Mouse (Mus musculus) hindbrain, embryonic 14.5 days (tissue): Measurements from ENCODE around the gene Ncam1. TPM values are rescaled to one million over a fixed set of nuclear protein-coding genes. Genes with fewer than 3 reads are reported as not detected.

Experiments
- ATAC-seq: fragments of 200-750 bp; cut with Nextera tagmentation; 2 replicates; pipeline ENCODE4 v1.8.0; 2017; ENCODE audit warnings: moderate number of reproducible peaks, mild to moderate bottlenecking, moderate TSS enrichment, moderate library complexity; ENCODE audit not compliant: low FRiP score
- DNase-seq: peaks from one replicate; pipeline ENCODE4 v3.0.0-alpha.2; 2015; ENCODE audit warnings: low spot score
- H3K27ac ChIP-seq: fragments of 300-500 bp; sonication (generic); 2 replicates; pipeline ENCODE4 v1.5.1; 2014; ENCODE audit warnings: mild to moderate bottlenecking, moderate library complexity
- H3K27me3 ChIP-seq: fragments of 300-500 bp; sonication (generic); 2 replicates; pipeline ENCODE4 v1.6.1; 2014; ENCODE audit warnings: mild to moderate bottlenecking, low read length, mixed read lengths; ENCODE audit not compliant: control insufficient read depth, insufficient read depth
- H3K36me3 ChIP-seq: fragments of 300-500 bp; sonication (generic); replicated peaks from 2 replicates; pipeline ENCODE4 v1.6.1; 2014; ENCODE audit not compliant: control insufficient read depth, insufficient read depth
- H3K4me1 ChIP-seq: fragments of 300-500 bp; sonication (generic); replicated peaks from 2 replicates; pipeline ENCODE4 v1.6.1; 2014; ENCODE audit warnings: antibody characterized with exemption, low read length, mixed read lengths; ENCODE audit not compliant: control insufficient read depth, insufficient read depth
- H3K4me2 ChIP-seq: fragments of 300-500 bp; sonication (generic); replicated peaks from 2 replicates; pipeline ENCODE4 v1.6.1; 2014; ENCODE audit warnings: mild to moderate bottlenecking, moderate library complexity
- H3K4me3 ChIP-seq: fragments of 300-500 bp; sonication (generic); replicated peaks from 2 replicates; pipeline ENCODE4 v1.5.1; 2014; ENCODE audit warnings: mild to moderate bottlenecking, low read length
- H3K9ac ChIP-seq: fragments of 300-500 bp; sonication (generic); 2 replicates; pipeline ENCODE4 v1.6.1; 2014
- H3K9me3 ChIP-seq: fragments of 300-500 bp; sonication (generic); 2 replicates; pipeline ENCODE4 v1.6.1; 2016; ENCODE audit warnings: low read length; ENCODE audit not compliant: control insufficient read depth
- WGBS: fragments of 180-500 bp; shearing (Covaris S2); extraction: QIAGEN DNeasy Blood & Tissue Kit; methylation state at CpG from one replicate; pipeline ENCODE4 v1.1.7; 2014; 5-methylcytosine and 5-hydroxymethylcytosine counted together
- polyA plus RNA-seq: library from polyadenylated mRNA; unstranded; fragments of >200 nt; fragmentation: Nextera tagmentation; extraction: Ambion mirVana; gene quantifications from 2 replicates; pipeline ENCODE4 v1.2.1, GENCODE M21; 2014

The Ncam1 gene
- polyA plus RNA-seq, 1 experiment from 2014 or later, result 349 TPM

GRCm38 (mm10) chr9:49527340-49527739 is 271.4 kb downstream of the Ncam1 start:
- DNase-seq (no peak), ATAC-seq (no peak)
- 41% methylated on average over 8 of the region's 8 CpGs for WGBS
- Histone ChIP-seq H3K4me2 (no peak overlapping the region), H3K9me3 (no peaks in the 10 kb centered on the region), H3K4me3 (no peak overlapping the region), H3K36me3 (peaks cover 58% of the 10 kb centered on the region), H3K27ac (peak overlapping the region; percentile 47), H3K4me1 (peaks cover 14% of the 10 kb centered on the region; the same call in 1 of the 2 replicates), H3K9ac (no peak overlapping the region), H3K27me3 (no peaks in the 10 kb centered on the region)

GRCm38 (mm10) chr9:49524721-49525120 is 274.0 kb downstream of the Ncam1 start:
- peaks cover 14% of the 10 kb centered on the region; the same call in 1 of the 2 replicates for H3K4me1 ChIP-seq
- WGBS, result 67% methylated on average over 9 of the region's 9 CpGs
- H3K9me3 ChIP-seq, result no peaks in the 10 kb centered on the region
- H3K4me3 ChIP-seq, result no peak overlapping the region
- H3K27ac ChIP-seq, result no peak overlapping the region
- H3K4me2 ChIP-seq, result no peak overlapping the region
- DNase-seq (no peak), ATAC-seq (no peak)
- peaks cover 59% of the 10 kb centered on the region for H3K36me3 ChIP-seq
- H3K27me3 ChIP-seq, result no peaks in the 10 kb centered on the region
- no peak overlapping the region for H3K9ac ChIP-seq

- no peak for ATAC-seq
- 0 out of 2 replicates have a peak, but pooled peaks cover 8% of the 10 kb centered on the region for H3K4me1 ChIP-seq
These were observed 274.8 kb downstream of the Ncam1 start for GRCm38 (mm10) chr9:49523881-49524280.

GRCm38 (mm10) chr9:49514306-49514705 is 284.4 kb downstream of the Ncam1 start:
- H3K4me2 ChIP-seq, result no peak overlapping the region
- no peaks in the 10 kb centered on the region for H3K4me1 ChIP-seq
- no peaks in the 10 kb centered on the region for H3K9me3 ChIP-seq
- H3K27me3 ChIP-seq, result no peaks in the 10 kb centered on the region
- no peak for DNase-seq
- 73% methylated on average over 2 of the region's 2 CpGs for WGBS
- peaks cover 90% of the 10 kb centered on the region for H3K36me3 ChIP-seq
- no peak for ATAC-seq
- H3K9ac ChIP-seq, result no peak overlapping the region
- no peak overlapping the region for H3K27ac ChIP-seq
- no peak overlapping the region for H3K4me3 ChIP-seq

More at GRCm38 (mm10) chr9:49523881-49524280, 274.8 kb downstream of the Ncam1 start:
- no peaks in the 10 kb centered on the region for H3K9me3 ChIP-seq
- H3K4me2 ChIP-seq, result no peak overlapping the region
- H3K36me3 ChIP-seq, result peaks cover 67% of the 10 kb centered on the region
- no peak overlapping the region for H3K27ac ChIP-seq
- no peaks in the 10 kb centered on the region for H3K27me3 ChIP-seq
- no peak overlapping the region for H3K4me3 ChIP-seq
- WGBS, result 80% methylated on average over 9 of the region's 9 CpGs
- DNase-seq, result no peak
- no peak overlapping the region for H3K9ac ChIP-seq

GRCm38 (mm10) chr9:49510666-49511065 is 288.1 kb downstream of the Ncam1 start:
- no peak overlapping the region for H3K27ac ChIP-seq
- DNase-seq (no peak), ATAC-seq (no peak)
- no peaks in the 10 kb centered on the region for H3K27me3 ChIP-seq
- 95% methylated on average over 4 of the region's 4 CpGs for WGBS
- H3K9me3 ChIP-seq, result no peaks in the 10 kb centered on the region
- no peaks in the 10 kb centered on the region for H3K4me1 ChIP-seq
- no peak overlapping the region for H3K9ac ChIP-seq
- no peak overlapping the region for H3K4me2 ChIP-seq
- peaks cover 93% of the 10 kb centered on the region for H3K36me3 ChIP-seq
- no peak overlapping the region for H3K4me3 ChIP-seq

- no peak overlapping the region for H3K9ac ChIP-seq
- ATAC-seq (no peak), DNase-seq (no peak)
- H3K9me3 ChIP-seq, result no peaks in the 10 kb centered on the region
- H3K4me1 ChIP-seq, result no peaks in the 10 kb centered on the region
- H3K27ac ChIP-seq, result no peak overlapping the region
- H3K27me3 ChIP-seq, result no peaks in the 10 kb centered on the region
- H3K4me3 ChIP-seq, result no peak overlapping the region
- peaks cover 94% of the 10 kb centered on the region for H3K36me3 ChIP-seq
- H3K4me2 ChIP-seq, result no peak overlapping the region
- WGBS, result 95% methylated on average over 8 of the region's 8 CpGs
These were observed 289.1 kb downstream of the Ncam1 start for GRCm38 (mm10) chr9:49509628-49510027.

- Histone ChIP-seq H3K27ac (no peak overlapping the region), H3K4me2 (no peak overlapping the region), H3K4me3 (no peak overlapping the region), H3K36me3 (peaks cover 96% of the 10 kb centered on the region), H3K9ac (no peak overlapping the region), H3K9me3 (no peaks in the 10 kb centered on the region), H3K27me3 (no peaks in the 10 kb centered on the region), H3K4me1 (no peaks in the 10 kb centered on the region)
- ATAC-seq, result no peak
- DNase-seq, result no peak
- WGBS, result 100% methylated on average over 3 of the region's 3 CpGs
These were observed 289.6 kb downstream of the Ncam1 start for GRCm38 (mm10) chr9:49509094-49509493.

- no peak overlapping the region for H3K27ac ChIP-seq
- no peak overlapping the region for H3K9ac ChIP-seq
- 88% methylated on average over 9 of the region's 9 CpGs for WGBS
- no peak overlapping the region for H3K4me3 ChIP-seq
- H3K36me3 ChIP-seq, result peaks cover 96% of the 10 kb centered on the region
- H3K27me3 ChIP-seq, result no peaks in the 10 kb centered on the region
- no peaks in the 10 kb centered on the region for H3K4me1 ChIP-seq
- no peak for DNase-seq
- H3K9me3 ChIP-seq, result no peaks in the 10 kb centered on the region
- no peak overlapping the region for H3K4me2 ChIP-seq
- ATAC-seq, result no peak
These were observed 290.7 kb downstream of the Ncam1 start for GRCm38 (mm10) chr9:49507829-49508585.

GRCm38 (mm10) chr9:49504658-49505057 is 294.1 kb downstream of the Ncam1 start:
- Histone ChIP-seq H3K4me1 (no peaks in the 10 kb centered on the region), H3K4me3 (no peak overlapping the region), H3K9ac (no peak overlapping the region), H3K27ac (no peak overlapping the region), H3K27me3 (no peaks in the 10 kb centered on the region), H3K4me2 (no peak overlapping the region), H3K36me3 (peaks cover 75% of the 10 kb centered on the region), H3K9me3 (no peaks in the 10 kb centered on the region)
- DNase-seq, result no peak
- ATAC-seq, result no peak
- 73% methylated on average over 5 of the region's 5 CpGs for WGBS
